Mouse (Mus musculus): ENCODE measurements at regions not wholly inside any gene's neighbourhood (a gene's known extent, or its start where the extent isn't known, plus 50 kb on each side); places are given as distances from the start of the nearest gene placed in this dataset.

DNA sequence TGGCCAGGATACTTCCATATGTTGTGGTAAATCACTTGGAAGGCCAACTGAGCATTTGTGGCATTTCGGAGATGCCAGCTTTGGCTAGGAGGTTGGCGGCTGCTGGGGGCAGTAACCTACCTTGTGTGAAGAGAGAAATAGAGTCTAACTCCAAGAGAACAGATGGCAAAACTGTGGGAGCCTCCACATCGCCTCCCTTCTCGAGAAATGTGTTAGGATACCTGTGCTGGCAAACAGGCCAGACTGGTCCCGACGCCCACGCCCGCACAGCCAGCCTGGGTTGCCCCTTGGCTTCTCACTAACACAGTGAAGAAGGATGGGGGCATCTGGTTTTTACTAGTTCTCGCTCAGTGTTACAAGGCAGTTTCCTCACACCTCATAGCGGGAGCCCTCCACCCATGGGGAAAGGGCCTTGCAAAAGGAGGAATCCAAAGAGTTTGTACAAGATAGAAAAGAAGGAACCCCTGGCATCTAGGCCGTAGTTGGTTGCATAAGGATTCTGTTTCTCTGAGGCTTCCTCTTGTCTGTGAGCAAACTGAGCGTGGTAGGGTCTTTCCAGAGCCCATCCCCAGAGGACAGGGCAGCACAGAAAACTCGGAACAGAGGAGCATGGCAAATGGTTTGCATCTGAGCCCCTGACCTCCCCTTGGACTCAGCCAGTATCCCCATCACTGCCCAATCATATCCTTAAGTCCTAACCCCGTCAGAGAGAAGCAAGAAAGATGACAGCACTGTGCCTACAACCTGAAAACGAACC, 330.5 kb upstream of the Jarid2 start:
- Histone ChIP-seq H3K4me1 (ENCODE audit: control insufficient read depth in 2 of 2, insufficient read depth in 2 of 2, low read length in 2 of 2) (peaks cover 8 to 10% of the 10 kb centered on the region in 2 experiments), H3K27me3 (ENCODE audit: control insufficient read depth, insufficient read depth, low read length) (no peaks in the 10 kb centered on the region), H3K4me3 (ENCODE audit: control insufficient read depth in 1 of 2, insufficient read depth in 1 of 2, low read depth in 1 of 2, low read length in 2 of 2) (no peak overlapping the region), H3K36me3 (ENCODE audit: control insufficient read depth, insufficient read depth, low read length) (no peaks in the 10 kb centered on the region), H3K27ac (replicated peaks in 1 of 2; ENCODE audit: control insufficient read depth in 1 of 2, insufficient read depth in 1 of 2, low read depth in 2 of 2, low read length in 2 of 2) (no peak overlapping the region), H3K9ac (ENCODE audit: low read length) (no peak overlapping the region), H3K9me3 (ENCODE audit: control insufficient read depth, low read length) (no peaks in the 10 kb centered on the region), H3K4me2 (ENCODE audit: low read length) (no peak overlapping the region)
- 86% methylated on average over 15 of the region's 15 CpGs for WGBS
- ATAC-seq (ENCODE audit: insufficient number of reproducible peaks, insufficient read depth, low FRiP score, low read depth): no peak

DNA sequence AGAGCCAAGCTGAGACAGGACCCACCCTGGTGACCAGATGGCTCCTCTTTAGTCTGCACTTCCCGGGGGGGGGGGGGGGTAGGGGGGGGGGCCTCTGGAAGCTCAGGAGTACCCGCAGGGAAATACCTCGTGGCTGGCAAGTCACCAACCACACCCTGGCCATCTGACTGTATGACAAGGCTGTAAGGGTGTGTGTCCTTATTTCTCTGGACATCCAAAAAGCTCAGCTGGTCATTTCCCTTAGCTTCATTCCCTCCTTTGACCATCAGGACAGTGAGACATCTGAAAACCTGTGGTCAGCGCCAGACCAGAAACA, 329.9 kb upstream of the Jarid2 start:
- Histone ChIP-seq H3K4me3 (ENCODE audit: control insufficient read depth in 1 of 2, insufficient read depth in 1 of 2, low read depth in 1 of 2, low read length in 2 of 2) (no peak overlapping the region), H3K9ac (ENCODE audit: low read length) (no peak overlapping the region), H3K27ac (replicated peaks in 1 of 2; ENCODE audit: control insufficient read depth in 1 of 2, insufficient read depth in 1 of 2, low read depth in 2 of 2, low read length in 2 of 2) (no peak overlapping the region), H3K27me3 (ENCODE audit: control insufficient read depth, insufficient read depth, low read length) (no peaks in the 10 kb centered on the region), H3K9me3 (ENCODE audit: control insufficient read depth, low read length) (no peaks in the 10 kb centered on the region), H3K4me2 (ENCODE audit: low read length) (no peak overlapping the region), H3K36me3 (ENCODE audit: control insufficient read depth, insufficient read depth, low read length) (no peaks in the 10 kb centered on the region), H3K4me1 (ENCODE audit: control insufficient read depth in 2 of 2, insufficient read depth in 2 of 2, low read length in 2 of 2) (peaks cover 9 to 14% of the 10 kb centered on the region in 2 experiments)
- 56% methylated on average over 3 of the region's 4 CpGs for WGBS
- no peak for ATAC-seq (ENCODE audit: insufficient number of reproducible peaks, insufficient read depth, low FRiP score, low read depth)

DNA sequence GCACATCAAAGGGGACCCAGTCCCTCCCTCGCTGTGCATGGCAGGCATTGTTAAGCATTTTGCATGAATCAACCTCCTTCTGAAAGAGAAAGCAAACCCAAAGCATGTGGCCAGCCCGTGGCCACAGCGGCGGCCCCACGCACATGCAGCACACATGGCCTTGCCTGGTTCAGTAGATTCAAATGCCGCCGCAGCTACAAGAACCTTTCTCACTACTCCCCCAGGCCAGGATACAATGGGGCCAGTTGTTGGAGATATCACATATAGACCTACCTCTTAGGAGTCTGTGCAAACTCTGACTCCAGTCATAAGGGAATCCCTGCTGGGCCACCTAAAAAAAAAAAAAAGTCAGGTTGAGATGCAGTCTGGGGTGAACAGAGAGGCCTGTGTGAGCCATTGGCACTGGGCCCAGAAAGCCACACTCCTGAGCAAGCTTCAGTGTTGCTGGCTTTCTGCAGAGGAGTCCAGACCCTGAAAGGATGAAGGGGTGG, 329.4 kb upstream of the Jarid2 start:
- Histone ChIP-seq H3K4me1 (ENCODE audit: control insufficient read depth in 2 of 2, insufficient read depth in 2 of 2, low read length in 2 of 2) (peaks cover 14 to 18% of the 10 kb centered on the region in 2 experiments), H3K9ac (ENCODE audit: low read length) (no peak overlapping the region), H3K27ac (replicated peaks in 1 of 2; ENCODE audit: control insufficient read depth in 1 of 2, insufficient read depth in 1 of 2, low read depth in 2 of 2, low read length in 2 of 2) (no peak overlapping the region), H3K9me3 (ENCODE audit: control insufficient read depth, low read length) (no peaks in the 10 kb centered on the region), H3K36me3 (ENCODE audit: control insufficient read depth, insufficient read depth, low read length) (no peaks in the 10 kb centered on the region), H3K4me2 (ENCODE audit: low read length) (no peak overlapping the region), H3K4me3 (ENCODE audit: control insufficient read depth in 1 of 2, insufficient read depth in 1 of 2, low read depth in 1 of 2, low read length in 2 of 2) (no peak overlapping the region), H3K27me3 (ENCODE audit: control insufficient read depth, insufficient read depth, low read length) (no peaks in the 10 kb centered on the region)
- peak; percentile 31; the same call in 1 of the 2 replicates for ATAC-seq (ENCODE audit: insufficient number of reproducible peaks, insufficient read depth, low FRiP score, low read depth)
- WGBS: 75% methylated on average over 7 of the region's 7 CpGs

DNA sequence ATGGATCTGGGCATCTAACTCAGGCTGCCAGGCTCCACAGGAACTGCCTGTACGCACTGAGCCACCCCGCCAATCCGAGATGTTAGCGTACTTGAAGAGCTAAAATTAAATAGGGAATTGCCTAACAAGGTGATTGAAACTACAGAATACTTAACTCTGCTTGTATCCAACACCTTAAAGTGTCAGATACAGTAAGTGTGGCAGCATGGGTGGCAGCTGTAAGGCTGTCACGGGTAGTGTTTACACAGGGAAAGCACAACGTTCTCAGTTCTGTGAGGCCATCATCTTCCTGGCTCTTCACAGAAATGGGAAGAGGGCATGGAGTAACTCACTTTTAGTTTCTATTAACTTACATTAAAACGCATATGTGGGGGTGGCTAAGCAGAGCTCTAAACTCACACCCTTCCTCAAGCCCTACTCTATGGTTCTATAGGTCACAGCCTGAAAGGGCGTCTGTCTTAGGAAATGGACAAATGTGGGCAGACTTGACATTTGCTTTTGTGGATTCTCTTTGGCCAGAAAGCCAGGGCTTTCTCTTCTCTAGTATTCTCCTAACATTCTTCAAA, 325.2 kb upstream of the Jarid2 start:
- 0 out of 4 replicates have a peak overlapping the region, but pooled peaks of 1 of the 2 experiments have one; percentile 20 for H3K27ac ChIP-seq (replicated peaks in 1 of 2; ENCODE audit: control insufficient read depth in 1 of 2, insufficient read depth in 1 of 2, low read depth in 2 of 2, low read length in 2 of 2)

DNA sequence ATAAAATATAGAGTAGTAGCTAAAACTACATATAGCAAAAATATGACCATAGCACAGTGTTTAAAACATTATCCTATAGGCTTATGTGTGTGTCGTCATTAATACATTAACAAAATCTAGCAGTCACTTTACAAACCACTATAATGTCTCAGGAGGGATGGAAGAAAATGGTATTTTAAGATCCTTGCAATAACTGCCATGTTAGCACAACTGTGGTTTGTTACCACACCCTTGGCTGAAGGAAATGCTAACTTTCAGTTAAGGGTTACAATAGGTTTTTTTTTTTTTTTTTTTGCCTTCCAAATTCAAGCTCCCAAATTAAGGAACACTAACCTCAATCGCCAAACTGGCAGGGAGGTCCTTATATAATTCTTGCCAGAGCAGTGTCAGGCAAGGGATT, 322.0 kb upstream of the Jarid2 start:
- no peak for ATAC-seq (ENCODE audit: insufficient number of reproducible peaks, insufficient read depth, low FRiP score, low read depth)
- H3K9ac ChIP-seq (ENCODE audit: low read length): no peak overlapping the region
- WGBS: 85% methylated on average over 2 of the region's 2 CpGs

More for the DNA sequence above, 325.2 kb upstream of the Jarid2 start:
- WGBS: 45% methylated on average over 8 of the region's 8 CpGs
- no peak for ATAC-seq (ENCODE audit: insufficient number of reproducible peaks, insufficient read depth, low FRiP score, low read depth)
- H3K9ac ChIP-seq (ENCODE audit: low read length): no peak overlapping the region
- peaks cover 23 to 24% of the 10 kb centered on the region in 2 experiments for H3K4me1 ChIP-seq (ENCODE audit: control insufficient read depth in 2 of 2, insufficient read depth in 2 of 2, low read length in 2 of 2)
- no peaks in the 10 kb centered on the region for H3K36me3 ChIP-seq (ENCODE audit: control insufficient read depth, insufficient read depth, low read length)
- peak overlapping the region; percentile 26 for H3K4me2 ChIP-seq (ENCODE audit: low read length)
- no peaks in the 10 kb centered on the region for H3K9me3 ChIP-seq (ENCODE audit: control insufficient read depth, low read length)
- no peaks in the 10 kb centered on the region for H3K27me3 ChIP-seq (ENCODE audit: control insufficient read depth, insufficient read depth, low read length)
- H3K4me3 ChIP-seq (ENCODE audit: control insufficient read depth in 1 of 2, insufficient read depth in 1 of 2, low read depth in 1 of 2, low read length in 2 of 2): no peak overlapping the region

DNA sequence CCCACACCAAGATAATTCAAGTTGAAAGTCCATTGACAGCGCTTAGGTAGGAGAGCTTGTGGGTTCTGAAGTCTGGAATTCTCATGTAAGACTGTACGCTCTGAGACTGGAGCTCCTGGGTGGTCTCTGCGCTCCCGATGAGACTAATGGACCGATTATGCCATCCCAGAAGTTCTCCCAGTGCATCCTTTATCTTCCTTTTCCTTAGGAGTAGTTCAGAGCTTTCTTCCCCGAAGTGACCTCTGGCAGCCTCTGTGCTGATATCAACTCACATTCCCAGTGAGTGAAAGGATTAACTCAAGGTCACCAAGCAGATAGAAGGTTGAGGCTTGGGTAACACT, 320.7 kb upstream of the Jarid2 start:
- Histone ChIP-seq H3K27ac (replicated peaks in 1 of 2; ENCODE audit: control insufficient read depth in 1 of 2, insufficient read depth in 1 of 2, low read depth in 2 of 2, low read length in 2 of 2) (peak overlapping the region; percentile 23 to 55; a peak in 2 of 4 replicates), H3K27me3 (ENCODE audit: control insufficient read depth, insufficient read depth, low read length) (no peaks in the 10 kb centered on the region), H3K4me2 (ENCODE audit: low read length) (0 out of 2 replicates have a peak overlapping the region, but pooled peaks have one; percentile 21), H3K36me3 (ENCODE audit: control insufficient read depth, insufficient read depth, low read length) (no peaks in the 10 kb centered on the region), H3K4me3 (ENCODE audit: control insufficient read depth in 1 of 2, insufficient read depth in 1 of 2, low read depth in 1 of 2, low read length in 2 of 2) (no peak overlapping the region), H3K9ac (ENCODE audit: low read length) (no peak overlapping the region), H3K9me3 (ENCODE audit: control insufficient read depth, low read length) (no peaks in the 10 kb centered on the region), H3K4me1 (ENCODE audit: control insufficient read depth in 2 of 2, insufficient read depth in 2 of 2, low read length in 2 of 2) (peaks cover 24 to 26% of the 10 kb centered on the region in 2 experiments)
- 39% methylated on average over 6 of the region's 6 CpGs for WGBS
- no peak for ATAC-seq (ENCODE audit: insufficient number of reproducible peaks, insufficient read depth, low FRiP score, low read depth)

More for the DNA sequence above, 322.0 kb upstream of the Jarid2 start:
- no peaks in the 10 kb centered on the region for H3K36me3 ChIP-seq (ENCODE audit: control insufficient read depth, insufficient read depth, low read length)
- H3K27ac ChIP-seq (replicated peaks in 1 of 2; ENCODE audit: control insufficient read depth in 1 of 2, insufficient read depth in 1 of 2, low read depth in 2 of 2, low read length in 2 of 2): no peak overlapping the region
- H3K4me2 ChIP-seq (ENCODE audit: low read length): no peak overlapping the region
- H3K4me1 ChIP-seq (ENCODE audit: control insufficient read depth in 2 of 2, insufficient read depth in 2 of 2, low read length in 2 of 2): peaks cover 22% of the 10 kb centered on the region in 2 experiments
- no peak overlapping the region for H3K4me3 ChIP-seq (ENCODE audit: control insufficient read depth in 1 of 2, insufficient read depth in 1 of 2, low read depth in 1 of 2, low read length in 2 of 2)
- no peaks in the 10 kb centered on the region for H3K27me3 ChIP-seq (ENCODE audit: control insufficient read depth, insufficient read depth, low read length)
- no peaks in the 10 kb centered on the region for H3K9me3 ChIP-seq (ENCODE audit: control insufficient read depth, low read length)

DNA sequence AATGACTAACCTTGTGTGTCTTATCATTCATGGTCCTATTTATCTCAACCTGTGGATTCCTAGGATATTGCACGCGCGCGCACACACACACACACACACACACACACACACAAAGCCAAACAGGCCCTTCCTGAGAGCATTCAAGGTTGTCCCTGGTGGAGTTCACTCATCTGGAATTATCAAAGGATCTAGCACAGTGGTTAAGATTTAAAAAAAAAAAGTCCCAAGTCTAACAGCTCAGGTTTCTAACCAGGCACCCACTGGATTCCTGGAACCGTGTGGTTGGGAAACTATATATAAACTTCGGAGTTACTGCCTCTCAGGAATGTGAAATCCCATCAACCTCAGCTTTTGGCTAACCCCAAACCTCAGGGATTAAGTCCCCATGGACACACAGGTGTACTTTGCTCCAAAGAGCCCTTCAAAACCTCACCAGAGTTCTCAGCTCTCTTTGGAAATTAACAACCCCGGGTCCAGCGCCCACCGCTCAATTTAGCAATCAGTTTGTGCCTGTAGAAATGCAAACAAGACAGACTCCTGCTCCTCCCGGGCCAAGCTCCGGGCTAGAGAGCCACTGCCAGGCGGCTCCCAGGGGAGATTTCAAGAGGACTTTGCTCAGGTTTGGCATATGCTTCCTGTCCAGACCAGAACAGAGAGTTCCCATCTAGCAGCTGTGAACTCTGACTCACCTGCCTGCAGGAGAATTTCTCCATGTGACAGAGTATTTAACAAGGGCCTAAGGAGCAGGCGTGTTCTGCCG, 320.1 kb upstream of the Jarid2 start:
- no peaks in the 10 kb centered on the region for H3K36me3 ChIP-seq (ENCODE audit: control insufficient read depth, insufficient read depth, low read length)
- 43% methylated on average over 14 of the region's 14 CpGs for WGBS
- H3K27me3 ChIP-seq (ENCODE audit: control insufficient read depth, insufficient read depth, low read length): no peaks in the 10 kb centered on the region
- 0 out of 2 replicates have a peak overlapping the region, but pooled peaks have one; percentile 21 for H3K4me2 ChIP-seq (ENCODE audit: low read length)
- no peak for ATAC-seq (ENCODE audit: insufficient number of reproducible peaks, insufficient read depth, low FRiP score, low read depth)
- H3K4me1 ChIP-seq (ENCODE audit: control insufficient read depth in 2 of 2, insufficient read depth in 2 of 2, low read length in 2 of 2): peaks cover 19 to 26% of the 10 kb centered on the region in 2 experiments
- H3K9me3 ChIP-seq (ENCODE audit: control insufficient read depth, low read length): no peaks in the 10 kb centered on the region
- H3K27ac ChIP-seq (replicated peaks in 1 of 2; ENCODE audit: control insufficient read depth in 1 of 2, insufficient read depth in 1 of 2, low read depth in 2 of 2, low read length in 2 of 2): peak overlapping the region; percentile 23 to 55; a peak in 3 of 4 replicates
- peak overlapping the region; percentile 25; the same call in 1 of the 2 replicates for H3K9ac ChIP-seq (ENCODE audit: low read length)
- no peak overlapping the region for H3K4me3 ChIP-seq (ENCODE audit: control insufficient read depth in 1 of 2, insufficient read depth in 1 of 2, low read depth in 1 of 2, low read length in 2 of 2)
